Mouse (Mus musculus) gastrocnemius, adult 8-10 months (tissue): ENCODE measurements at regions not wholly inside any gene's neighbourhood (a gene's known extent, or its start where the extent isn't known, plus 50 kb on each side); places are given as distances from the start of the nearest gene placed in this dataset.

ENCODE experiments used
- DNase-seq, 2 experiments: peaks; one replicate each; pipeline ENCODE4 v3.0.0; 2022; ENCODE audit warnings: low spot score in 2 of 2

GRCm38 (mm10) chr6:118330496-118330895, 88.8 kb downstream of the Bms1 start:
- DNase-seq = no peak

DNA sequence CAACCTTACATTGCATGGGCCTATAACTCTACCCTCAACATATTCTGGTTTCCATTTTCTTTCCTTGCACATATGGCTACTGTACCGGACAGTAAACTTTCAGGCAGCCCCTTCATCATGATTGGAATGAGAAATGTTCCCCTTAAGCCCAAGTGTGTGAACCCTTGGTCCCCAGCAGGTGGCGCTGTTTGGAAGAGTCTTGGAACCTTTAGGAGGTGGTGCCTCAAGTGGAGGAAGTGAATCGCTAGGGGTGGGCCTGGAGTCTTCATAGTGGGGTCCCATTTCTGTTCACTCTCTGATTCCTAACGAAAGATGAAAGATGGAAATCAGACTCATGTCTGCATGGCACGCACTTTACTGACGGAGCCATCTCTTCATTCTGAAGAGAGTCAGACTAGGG, 91.8 kb downstream of the Bms1 start:
- no peak for DNase-seq

GRCm38 (mm10) chr6:118325681-118326080, 93.6 kb downstream of the Bms1 start:
- DNase-seq = no peak

DNA sequence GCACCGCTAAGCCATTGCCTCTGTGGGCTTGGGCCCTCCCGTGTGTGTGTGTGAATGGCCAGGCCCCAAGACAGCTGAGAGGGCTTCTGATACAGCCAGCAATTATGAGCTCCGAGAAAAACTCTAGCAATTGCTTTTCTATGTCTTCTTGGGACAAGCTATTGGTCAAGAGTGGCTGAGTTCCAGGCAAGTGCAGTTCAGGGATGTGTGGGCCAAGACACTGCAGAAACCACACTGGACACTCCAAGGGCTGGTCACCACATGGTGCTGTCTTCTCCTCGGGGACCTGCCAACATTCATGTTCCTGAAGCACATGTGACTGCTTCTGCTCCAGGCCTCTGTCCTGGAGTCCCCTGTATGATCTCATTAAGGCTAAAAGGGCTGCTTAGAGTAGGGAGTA, 94.7 kb downstream of the Bms1 start:
- peak; percentile 60 to 68 for DNase-seq

GRCm38 (mm10) chr6:118323052-118323451, 96.2 kb downstream of the Bms1 start:
- DNase-seq = peak; percentile 39 to 59

GRCm38 (mm10) chr6:118322631-118323030, 96.6 kb downstream of the Bms1 start:
- no peak for DNase-seq

DNA sequence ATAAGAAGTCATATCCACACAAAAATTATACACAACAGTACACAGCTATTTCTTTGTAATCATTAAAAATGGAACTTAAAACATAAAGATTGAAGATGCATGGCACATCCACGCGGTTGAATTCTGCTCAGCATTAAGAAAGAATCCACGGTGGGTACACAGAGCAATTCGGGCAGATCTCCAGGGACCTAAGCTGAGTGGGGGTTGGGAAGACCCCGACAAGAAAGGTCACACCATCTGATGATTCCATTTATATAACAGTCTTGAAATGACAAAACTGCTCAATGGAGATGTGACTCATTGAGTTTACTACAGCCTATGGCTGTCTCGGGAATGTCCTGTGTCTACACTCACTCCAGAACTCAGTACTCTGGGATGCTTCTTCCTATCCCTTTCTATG, 97.2 kb downstream of the Bms1 start:
- no peak for DNase-seq

DNA sequence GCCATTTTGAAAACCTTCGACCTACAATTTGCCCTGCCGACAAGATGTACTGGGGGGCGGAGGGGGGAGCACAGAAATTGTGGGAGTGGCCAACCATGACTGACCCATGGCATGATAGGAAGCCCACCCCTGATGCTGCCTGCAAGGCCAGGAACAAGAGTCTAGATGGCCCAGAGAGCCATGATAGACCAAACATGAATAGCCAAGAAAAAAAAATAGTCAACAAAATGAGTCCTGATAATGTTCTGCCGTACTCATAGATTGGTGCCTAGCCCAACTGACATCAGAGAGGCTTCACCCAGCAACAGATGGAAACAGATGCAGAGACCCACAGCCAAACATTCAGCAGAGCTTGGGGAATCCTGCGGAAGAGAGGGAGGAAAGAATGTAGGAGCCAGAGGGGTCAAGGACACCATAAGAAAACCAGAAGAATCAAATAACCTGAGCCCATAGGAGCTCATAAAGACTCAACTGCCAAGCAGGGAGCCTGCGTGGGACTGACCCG, 99.2 kb downstream of the Bms1 start:
- no peak for DNase-seq

GRCm38 (mm10) chr6:118315881-118316280, 103.4 kb downstream of the Bms1 start:
- no peak for DNase-seq

GRCm38 (mm10) chr6:118314941-118315687, 104.2 kb downstream of the Bms1 start:
- no peak for DNase-seq

DNA sequence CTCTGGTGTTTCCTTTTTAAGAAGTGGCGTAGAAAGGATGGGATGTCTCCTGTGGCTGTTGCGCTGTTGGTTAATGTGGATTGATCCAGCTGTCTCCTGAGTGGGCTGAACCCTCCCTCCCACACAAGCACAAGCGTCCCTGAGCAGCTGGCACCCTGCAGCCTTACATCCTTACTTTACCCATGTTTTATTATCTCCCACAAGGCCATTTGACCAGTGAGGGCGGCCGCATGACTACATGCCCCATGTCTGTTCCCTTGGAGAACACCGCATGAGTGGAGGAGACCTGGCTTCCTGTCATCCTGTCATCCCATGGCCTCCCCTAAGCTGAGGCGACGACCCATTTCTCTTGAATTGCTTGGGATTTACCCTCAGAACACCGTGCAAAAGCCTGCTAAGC, 108.2 kb downstream of the Bms1 start:
- no peak for DNase-seq

DNA sequence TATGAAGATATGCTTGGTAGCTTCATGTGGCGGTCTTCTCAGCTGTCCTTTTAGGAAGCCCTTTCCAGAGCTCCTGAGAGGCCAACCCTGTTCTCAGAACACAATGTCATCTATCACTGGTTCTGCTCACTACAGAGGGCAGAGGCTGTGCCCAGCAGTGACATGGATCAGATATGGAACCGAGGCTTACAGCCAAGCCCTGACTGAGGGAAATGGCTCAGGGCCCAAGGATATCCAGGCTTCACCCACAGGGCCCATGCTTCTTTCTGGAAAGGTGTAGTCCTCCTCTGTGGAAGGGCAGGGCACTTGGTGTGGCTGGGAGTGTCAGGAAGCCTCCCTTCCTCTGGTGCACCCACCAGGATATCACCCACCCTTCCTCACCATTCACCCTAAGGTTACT, 109.4 kb downstream of the Bms1 start:
- no peak for DNase-seq

GRCm38 (mm10) chr6:118308586-118308985, 110.7 kb downstream of the Bms1 start:
- DNase-seq = no peak

DNA sequence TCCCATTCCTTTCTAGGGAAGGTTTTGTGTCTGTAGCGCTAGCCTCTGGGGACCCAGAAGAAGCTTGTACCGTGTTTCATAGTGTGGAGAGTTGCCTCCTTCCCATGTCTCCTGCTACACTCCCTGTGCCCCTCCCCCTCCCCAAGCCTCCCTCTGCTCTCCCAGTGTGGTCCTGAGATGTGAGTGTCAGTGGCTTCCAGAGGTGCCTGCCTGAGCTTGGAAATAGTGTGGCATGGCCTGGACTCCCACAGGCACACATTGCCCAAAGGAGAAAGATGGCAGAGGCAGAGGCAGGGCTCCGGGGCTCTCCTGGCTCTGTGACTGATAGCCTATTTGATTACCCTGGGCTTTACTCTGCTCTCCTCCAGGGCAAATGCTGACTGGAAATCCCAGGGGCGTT, 110.0 kb upstream of the Ret start:
- DNase-seq = no peak

- DNase-seq = no peak
Observed at GRCm38 (mm10) chr6:118305209-118305608, 107.7 kb upstream of the Ret start.

DNA sequence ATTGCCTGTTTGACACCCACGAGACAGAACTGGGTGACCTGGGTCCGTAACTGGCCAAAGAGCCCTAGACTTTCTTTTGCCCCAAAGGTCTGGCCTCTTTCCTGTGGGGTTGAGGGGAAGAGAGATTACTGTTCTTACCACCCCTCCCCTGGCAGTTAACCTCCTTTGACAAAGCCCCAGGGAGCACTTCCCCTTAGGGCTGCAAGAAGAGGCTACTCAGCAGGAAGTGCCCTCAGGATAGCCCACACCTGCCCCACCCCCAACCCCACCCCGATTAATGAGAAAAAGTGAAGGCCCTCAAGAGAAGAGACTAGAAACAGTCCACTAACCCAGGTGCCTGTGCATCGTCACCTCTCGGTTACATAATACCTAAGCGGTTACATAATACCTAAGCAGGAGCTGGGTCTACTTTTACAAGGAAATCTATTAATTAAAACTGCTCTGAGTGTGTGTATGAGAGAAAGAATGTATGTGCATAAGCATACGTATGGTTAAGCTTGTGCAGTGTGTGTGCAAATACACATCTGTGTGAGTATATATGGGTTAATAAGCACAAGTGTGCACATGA, 105.3 kb upstream of the Ret start:
- DNase-seq = no peak

- no peak for DNase-seq
Observed at GRCm38 (mm10) chr6:118301880-118302782, 104.6 kb upstream of the Ret start.

- no peak for DNase-seq
Observed at GRCm38 (mm10) chr6:118300781-118301180, 103.3 kb upstream of the Ret start.

GRCm38 (mm10) chr6:118297576-118297975, 100.1 kb upstream of the Ret start:
- no peak for DNase-seq

DNA sequence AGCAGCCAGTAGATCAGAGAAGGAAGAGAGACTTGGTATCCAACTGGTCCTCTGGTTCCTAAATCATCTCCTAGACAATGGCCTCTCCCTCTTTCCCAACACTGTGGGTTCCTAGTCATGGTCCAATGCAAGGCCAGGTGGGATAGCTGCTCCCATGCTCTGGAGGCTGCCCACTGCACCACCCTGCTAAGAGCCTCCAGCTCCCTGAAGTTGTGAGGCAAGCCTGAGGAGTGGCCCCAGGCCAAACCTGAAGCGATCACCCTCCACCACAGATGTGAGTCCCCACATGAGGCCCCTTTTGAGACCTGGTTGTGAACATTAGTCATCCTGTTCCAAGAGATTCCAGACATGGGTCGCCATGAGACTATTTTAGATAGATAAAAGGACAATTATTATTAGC, 96.5 kb upstream of the Ret start:
- DNase-seq = no peak

DNA sequence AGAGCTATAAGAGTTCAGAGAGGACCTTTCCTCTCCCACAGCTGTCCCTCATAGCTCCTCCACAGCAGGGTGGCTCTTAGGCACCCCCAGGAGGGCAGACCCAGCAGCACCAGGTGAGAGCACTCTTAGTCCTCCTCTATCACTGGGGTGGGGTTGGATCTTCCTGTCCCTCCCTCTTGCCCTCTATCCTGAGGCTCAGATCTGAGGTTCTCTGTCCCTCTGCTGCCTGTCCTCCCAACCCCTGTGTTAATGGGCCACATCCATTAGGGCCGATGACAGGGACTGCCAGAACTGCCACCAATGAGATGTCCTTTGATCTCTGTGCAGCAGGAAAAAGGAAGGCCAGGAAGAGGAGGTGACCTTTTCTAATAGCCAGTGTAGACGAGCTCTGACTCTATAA, 95.4 kb upstream of the Ret start:
- DNase-seq = no peak

DNA sequence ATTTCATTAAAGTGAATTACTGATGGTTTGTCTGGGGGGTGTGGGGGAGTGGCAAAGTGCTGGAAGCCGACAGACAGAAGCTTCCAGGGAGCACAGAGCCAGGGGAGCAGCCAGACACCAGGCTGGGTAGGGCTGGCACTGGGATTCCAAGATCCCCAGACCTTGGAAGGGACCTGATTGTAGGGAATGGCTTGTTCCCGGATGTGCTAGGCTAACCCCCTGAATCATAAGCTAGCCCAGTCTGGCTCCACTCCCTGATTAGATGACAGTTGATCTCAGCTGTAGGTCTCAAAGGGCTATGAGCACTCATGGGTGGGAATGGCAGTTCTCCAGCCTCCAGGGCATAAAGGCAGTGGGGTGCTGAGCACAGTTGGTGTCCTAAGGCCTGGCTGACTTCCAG, 94.8 kb upstream of the Ret start:
- no peak for DNase-seq
